ENCODE assay signal across 7 mouse cellular contexts in genomic region chr11:67052321-67052952, GRCm38 (mm10). TPM values are rescaled to one million over a fixed set of nuclear protein-coding genes. Genes with fewer than 3 reads are reported as not detected.
A peak's percentile ranks its signal among the peaks of the same experiment; 100 is the strongest.
DNase-seq lines count a peak whose midpoint lies in the region; ATAC-seq lines count a peak whose summit lies in the region.

Adprm (minus strand) TSS chr11:67052594.
Sco1 (plus strand) TSS chr11:67052670.

- peaks cover 8% of the 10 kb centered on the region for H3K36me3 ChIP-seq in intestine, embryonic 15.5 days
- H3K36me3 ChIP-seq in midbrain, embryonic 10.5 days: peaks cover 51% of the 10 kb centered on the region

- under 1% methylated on average over 50 of the region's 50 CpGs for WGBS in intestine, embryonic 15.5 days
- WGBS in midbrain, embryonic 10.5 days: under 1% methylated on average over 50 of the region's 50 CpGs

- peak within 1 kb of the TSS; percentile 99 for H3K4me3 ChIP-seq in intestine, embryonic 15.5 days (replicated peaks)
- H3K4me3 ChIP-seq in midbrain, embryonic 10.5 days: peak within 1 kb of the TSS; percentile 97

- intact Hi-C loops in gastrocnemius, postnatal 36 days (cut with DNase I): loop anchor here (2.0 kb wide), 1 partner anchor 28 kb away; the partner anchor contains the start of gene Tmem220
- intact Hi-C loops in left cerebral cortex, postnatal 25 days (cut with DNase I): no loop called here

- peak; percentile 96 for ATAC-seq in intestine, embryonic 15.5 days

- H3K27ac ChIP-seq in intestine, embryonic 15.5 days: peak within 1 kb of the TSS; percentile 76
- H3K27ac ChIP-seq in midbrain, embryonic 10.5 days (replicated peaks): peak within 1 kb of the TSS; percentile 88

- H3K27me3 ChIP-seq in intestine, embryonic 15.5 days (replicated peaks): no peaks in the 10 kb centered on the region
- no peaks in the 10 kb centered on the region for H3K27me3 ChIP-seq in midbrain, embryonic 10.5 days (ENCODE audit: low read depth, poor library complexity, severe bottlenecking)

- H3K9ac ChIP-seq in intestine, embryonic 15.5 days: peak within 1 kb of the TSS; percentile 94

- DNase-seq in adrenal gland, adult 2 months: peak; percentile 95
- peak; percentile 78 for DNase-seq in embryo, embryonic 11.5 days (ENCODE audit: low read depth, low spot score)
- DNase-seq in gastrocnemius, postnatal 36 days: peak; percentile 83 to 86
- DNase-seq in left cerebral cortex, postnatal 25 days (ENCODE audit: low spot score in 2 of 2): peak; percentile 87 to 93
- DNase-seq in midbrain, embryonic 10.5 days (ENCODE audit: low spot score): peak; percentile 88
- DNase-seq in right cerebral cortex, postnatal 4 days: peak; percentile 80

- H3K9me3 ChIP-seq in intestine, embryonic 15.5 days: no peaks in the 10 kb centered on the region
- no peaks in the 10 kb centered on the region for H3K9me3 ChIP-seq in midbrain, embryonic 10.5 days (replicated peaks)

- peaks cover 8% of the 10 kb centered on the region; the same call in 1 of the 2 replicates for H3K4me1 ChIP-seq in intestine, embryonic 15.5 days (replicated peaks)
- H3K4me1 ChIP-seq in midbrain, embryonic 10.5 days: peaks cover 24% of the 10 kb centered on the region

- H3K4me2 ChIP-seq in intestine, embryonic 15.5 days (replicated peaks): peak within 1 kb of the TSS; percentile 63

RNA-seq across cellular contexts. Expression of gene Adprm, which starts in this region (rescaled TPM):
- total RNA-seq in adrenal gland, adult 2 months (2021): 10 to 100 TPM; 23.1 to 26.1 TPM
- 3.8 and 4.1 TPM in 2 replicates for polyA plus RNA-seq in adrenal gland, adult 2 months (2012; rRNA removed)
- total RNA-seq in gastrocnemius, postnatal 36 days (2021): 1 to 10 TPM; 6.5 to 8.2 TPM
- 20.8 and 24.2 TPM in 2 replicates for polyA plus RNA-seq in intestine, embryonic 15.5 days (2015; fragmentation: Nextera tagmentation; extraction: Ambion mirVana)
- total RNA-seq in left cerebral cortex, postnatal 25 days (2021): 10 to 100 TPM; 25.6 to 26.6 TPM
- polyA plus RNA-seq in midbrain, embryonic 10.5 days (2016; fragmentation: Nextera tagmentation; extraction: Ambion mirVana): 30.0 and 37.6 TPM in 2 replicates

RNA-seq across cellular contexts. Expression of gene Sco1, which starts in this region (rescaled TPM):
- total RNA-seq in adrenal gland, adult 2 months (2021): 10 to 100 TPM; 19.5 to 22.7 TPM
- 10.5 and 12.0 TPM in 2 replicates for polyA plus RNA-seq in adrenal gland, adult 2 months (2012; rRNA removed)
- 1 to 10 TPM; 6.6 to 6.7 TPM for total RNA-seq in gastrocnemius, postnatal 36 days (2021)
- polyA plus RNA-seq in intestine, embryonic 15.5 days (2015; fragmentation: Nextera tagmentation; extraction: Ambion mirVana): 19.5 and 20.7 TPM in 2 replicates
- total RNA-seq in left cerebral cortex, postnatal 25 days (2021): 10 to 100 TPM in 1 of 2 experiments, 1 to 10 TPM in 1; 8.7 to 11.4 TPM
- 20.3 and 22.5 TPM in 2 replicates for polyA plus RNA-seq in midbrain, embryonic 10.5 days (2016; fragmentation: Nextera tagmentation; extraction: Ambion mirVana)

Comparison
In these comparisons a context has a peak if more than half of its experiments do, and no peak if none do; other contexts are left out.
1. Peak in every context shown above with its lines: DNase-seq, ATAC-seq, H3K4me3 ChIP-seq and H3K27ac ChIP-seq.